Mouse (Mus musculus): ENCODE measurements at regions not wholly inside any gene's neighbourhood (a gene's known extent, or its start where the extent isn't known, plus 50 kb on each side); places are given as distances from the start of the nearest gene placed in this dataset.

DNA sequence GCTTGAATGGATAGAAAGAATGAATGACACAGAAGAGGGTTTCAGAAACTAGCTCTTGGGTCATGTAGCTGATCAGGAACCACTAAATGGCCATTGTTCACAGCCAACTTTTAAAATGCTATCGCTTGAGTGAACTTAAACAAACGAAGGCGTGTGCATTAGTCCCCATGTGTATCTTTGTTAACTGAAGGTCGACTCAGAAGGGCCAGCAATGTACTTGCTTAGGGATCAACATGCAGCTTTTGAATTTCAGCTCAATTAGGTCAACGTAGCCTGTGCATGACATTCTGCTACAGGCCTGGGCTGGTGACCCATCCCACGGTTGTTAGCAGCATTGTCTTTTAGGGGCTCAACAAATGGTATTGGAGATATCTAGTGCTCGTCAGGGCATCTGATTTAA, 127.1 kb upstream of the Pik3r1 start:
- TF ChIP-seq CTCF (IDR thresholded peaks at IDR 0.05) (no peak), EP300 (IDR thresholded peaks at IDR 0.05) (no peak)
